Mouse (Mus musculus): ENCODE measurements around the gene Zfp978. TPM values are rescaled to one million over a fixed set of nuclear protein-coding genes. Genes with fewer than 3 reads are reported as not detected.
"Not testable (repeated sequence)": the region's sequence is repeated elsewhere in the genome, so short reads cannot be mapped to it uniquely, and the experiment has no call there.

The Zfp978 gene
- total and polyA plus RNA-seq, 3 experiments = 0.28 to 0.58 TPM; not detected in 1

DNA sequence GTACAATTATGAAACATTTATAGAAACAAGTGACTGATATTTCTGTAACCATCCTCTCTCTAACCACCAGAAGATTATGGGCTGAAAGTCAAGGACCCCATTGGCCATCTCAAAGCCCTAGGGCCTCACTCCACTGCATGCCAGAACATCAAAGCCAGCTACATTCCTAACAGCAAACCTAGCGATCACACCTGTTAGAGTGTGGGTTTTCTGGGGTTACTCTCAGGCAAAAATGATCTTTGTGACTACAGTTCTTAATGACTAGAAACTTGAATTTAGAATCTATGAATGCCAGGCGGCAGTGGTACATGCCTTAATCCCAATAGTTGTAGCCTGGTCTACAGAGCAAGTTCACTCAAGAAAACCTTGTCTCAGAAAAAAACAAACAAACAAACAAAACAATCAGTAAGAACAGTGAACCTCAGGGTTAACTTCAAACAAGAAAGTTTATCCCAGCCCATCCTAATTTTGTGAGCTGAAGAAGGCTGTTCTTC lies 16.0 kb upstream of the Zfp978 start:
- H3K9ac ChIP-seq (ENCODE audit: control insufficient read depth, low read depth, low read length, poor library complexity, severe bottlenecking); H3K27ac ChIP-seq (ENCODE audit: control insufficient read depth, low read depth, low read length); H3K79me2 ChIP-seq (ENCODE audit: control insufficient read depth, insufficient read depth, low read length, poor library complexity); DNase-seq (ENCODE audit: low read depth, low spot score); H3K27me3 ChIP-seq (ENCODE audit: control insufficient read depth in 1 of 2, insufficient read depth in 2 of 2, low read length in 2 of 2); H3K36me3 ChIP-seq (ENCODE audit: control insufficient read depth in 1 of 2, insufficient read depth in 2 of 2, low read length in 2 of 2); H3K9me3 ChIP-seq (replicated peaks; ENCODE audit: insufficient read depth, low read length); H3K4me3 ChIP-seq (ENCODE audit: control insufficient read depth in 1 of 2, insufficient read depth in 1 of 2, low read depth in 2 of 2, low read length in 2 of 2); H3K4me1 ChIP-seq (ENCODE audit: control insufficient read depth in 1 of 2, insufficient read depth in 2 of 2, low read length in 2 of 2): not testable (repeated sequence)

DNA sequence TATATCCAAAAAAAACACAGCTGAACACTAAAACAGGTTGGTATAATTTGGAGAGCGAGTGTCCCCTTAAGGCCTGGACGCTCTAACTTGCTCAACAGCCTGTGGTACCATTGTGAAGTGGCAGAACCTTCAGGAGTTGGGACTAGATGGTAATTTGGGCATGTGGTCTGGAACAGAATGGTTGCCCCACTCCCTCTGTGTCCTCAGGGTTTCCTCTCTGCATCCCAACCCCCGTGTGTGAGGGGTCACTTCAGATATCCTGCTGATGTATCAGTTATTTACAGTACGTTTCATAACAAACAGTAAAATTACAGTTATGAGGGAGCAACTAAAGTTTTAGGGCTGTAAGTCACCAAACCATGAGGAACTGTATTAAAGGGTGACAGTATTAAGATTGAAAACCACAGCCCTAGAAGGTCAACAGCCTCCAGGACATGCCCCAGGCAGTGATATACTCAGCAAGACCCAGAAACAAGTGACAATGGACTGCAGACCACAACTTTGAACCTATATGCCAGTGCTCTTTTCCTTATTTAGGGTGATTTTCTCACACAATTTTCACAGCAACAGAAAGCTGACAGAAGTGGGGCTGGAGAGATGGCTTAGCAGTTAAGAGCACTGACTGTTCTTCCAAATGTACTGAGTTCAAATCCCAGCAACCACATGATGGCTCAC lies 14.6 kb upstream of the Zfp978 start:
- not testable (repeated sequence) for DNase-seq (ENCODE audit: low read depth, low spot score); H3K9ac ChIP-seq (ENCODE audit: control insufficient read depth, low read depth, low read length, poor library complexity, severe bottlenecking); H3K9me3 ChIP-seq (replicated peaks; ENCODE audit: insufficient read depth, low read length); H3K27me3 ChIP-seq (ENCODE audit: control insufficient read depth in 1 of 2, insufficient read depth in 2 of 2, low read length in 2 of 2); H3K4me1 ChIP-seq (ENCODE audit: control insufficient read depth in 1 of 2, insufficient read depth in 2 of 2, low read length in 2 of 2); H3K79me2 ChIP-seq (ENCODE audit: control insufficient read depth, insufficient read depth, low read length, poor library complexity); H3K27ac ChIP-seq (ENCODE audit: control insufficient read depth, low read depth, low read length); H3K4me3 ChIP-seq (ENCODE audit: control insufficient read depth in 1 of 2, insufficient read depth in 1 of 2, low read depth in 2 of 2, low read length in 2 of 2); H3K36me3 ChIP-seq (ENCODE audit: control insufficient read depth in 1 of 2, insufficient read depth in 2 of 2, low read length in 2 of 2)

DNA sequence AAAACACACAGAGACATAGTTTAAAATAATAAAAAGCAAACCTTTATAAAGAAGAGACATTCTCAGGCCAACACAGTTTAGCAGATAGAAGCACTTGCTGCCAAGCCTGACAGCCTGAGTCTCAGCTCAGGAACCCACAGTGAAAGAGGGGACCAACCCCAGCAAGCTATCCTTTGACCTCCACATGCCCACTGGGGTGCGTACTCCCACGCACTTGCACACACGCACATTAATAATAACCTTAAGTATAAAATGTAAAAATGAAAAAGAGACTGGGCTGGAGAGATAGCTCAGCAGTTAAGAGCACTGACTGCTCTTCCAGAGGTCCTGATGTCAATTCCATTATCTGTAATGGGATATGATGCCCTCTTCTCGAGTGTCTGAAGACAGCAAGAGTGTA lies 13.8 kb upstream of the Zfp978 start:
- H3K27me3 ChIP-seq (ENCODE audit: control insufficient read depth in 1 of 2, insufficient read depth in 2 of 2, low read length in 2 of 2); H3K4me3 ChIP-seq (ENCODE audit: control insufficient read depth in 1 of 2, insufficient read depth in 1 of 2, low read depth in 2 of 2, low read length in 2 of 2); DNase-seq (ENCODE audit: low read depth, low spot score); H3K27ac ChIP-seq (ENCODE audit: control insufficient read depth, low read depth, low read length); H3K9me3 ChIP-seq (replicated peaks; ENCODE audit: insufficient read depth, low read length); H3K9ac ChIP-seq (ENCODE audit: control insufficient read depth, low read depth, low read length, poor library complexity, severe bottlenecking); H3K79me2 ChIP-seq (ENCODE audit: control insufficient read depth, insufficient read depth, low read length, poor library complexity); H3K4me1 ChIP-seq (ENCODE audit: control insufficient read depth in 1 of 2, insufficient read depth in 2 of 2, low read length in 2 of 2); H3K36me3 ChIP-seq (ENCODE audit: control insufficient read depth in 1 of 2, insufficient read depth in 2 of 2, low read length in 2 of 2): not testable (repeated sequence)

DNA sequence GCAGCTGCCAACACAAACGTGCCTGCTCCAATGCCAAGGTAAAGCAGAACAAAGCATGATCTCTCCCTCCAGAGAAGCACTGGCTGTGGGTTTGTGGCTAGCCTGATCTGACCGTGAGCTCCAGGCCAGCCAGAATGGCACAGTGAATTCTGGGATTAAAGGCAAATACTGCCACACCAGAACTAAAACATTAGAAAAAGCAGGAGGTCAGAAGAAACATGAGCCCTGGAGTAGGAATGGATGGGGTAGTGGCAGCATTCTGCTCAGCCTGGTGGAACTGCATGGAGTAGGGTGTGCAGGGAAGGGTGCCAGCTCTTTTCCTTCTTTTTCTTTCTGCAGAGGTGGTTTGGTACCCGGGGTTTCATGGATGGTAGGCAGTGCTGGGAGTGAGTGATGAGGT lies 13.2 kb upstream of the Zfp978 start:
- not testable (repeated sequence) for H3K27me3 ChIP-seq (ENCODE audit: control insufficient read depth in 1 of 2, insufficient read depth in 2 of 2, low read length in 2 of 2); H3K9me3 ChIP-seq (replicated peaks; ENCODE audit: insufficient read depth, low read length); H3K4me3 ChIP-seq (ENCODE audit: control insufficient read depth in 1 of 2, insufficient read depth in 1 of 2, low read depth in 2 of 2, low read length in 2 of 2); H3K4me1 ChIP-seq (ENCODE audit: control insufficient read depth in 1 of 2, insufficient read depth in 2 of 2, low read length in 2 of 2); H3K9ac ChIP-seq (ENCODE audit: control insufficient read depth, low read depth, low read length, poor library complexity, severe bottlenecking); H3K79me2 ChIP-seq (ENCODE audit: control insufficient read depth, insufficient read depth, low read length, poor library complexity); H3K27ac ChIP-seq (ENCODE audit: control insufficient read depth, low read depth, low read length); H3K36me3 ChIP-seq (ENCODE audit: control insufficient read depth in 1 of 2, insufficient read depth in 2 of 2, low read length in 2 of 2); DNase-seq (ENCODE audit: low read depth, low spot score)

DNA sequence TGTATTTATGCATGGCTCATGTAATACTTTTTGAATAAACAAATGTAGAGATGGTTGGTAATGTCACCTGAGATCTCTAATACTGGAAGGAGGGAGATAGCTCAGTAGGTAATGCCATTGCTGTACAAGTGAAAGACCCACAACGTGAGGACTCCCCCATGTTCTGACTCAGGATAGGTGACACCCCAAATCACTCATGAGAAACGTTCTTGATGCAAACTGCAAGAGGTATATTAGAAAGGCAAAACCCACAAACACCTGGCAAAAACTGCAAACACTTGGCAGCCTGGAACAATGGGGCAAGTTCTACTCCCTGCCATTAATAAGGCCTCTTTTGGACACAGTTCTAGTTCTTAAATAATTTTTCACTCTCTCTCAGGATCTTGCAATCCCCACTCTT lies 12.7 kb upstream of the Zfp978 start:
- H3K9me3 ChIP-seq (replicated peaks; ENCODE audit: insufficient read depth, low read length); H3K4me3 ChIP-seq (ENCODE audit: control insufficient read depth in 1 of 2, insufficient read depth in 1 of 2, low read depth in 2 of 2, low read length in 2 of 2); H3K4me1 ChIP-seq (ENCODE audit: control insufficient read depth in 1 of 2, insufficient read depth in 2 of 2, low read length in 2 of 2); H3K27ac ChIP-seq (ENCODE audit: control insufficient read depth, low read depth, low read length); H3K9ac ChIP-seq (ENCODE audit: control insufficient read depth, low read depth, low read length, poor library complexity, severe bottlenecking); H3K36me3 ChIP-seq (ENCODE audit: control insufficient read depth in 1 of 2, insufficient read depth in 2 of 2, low read length in 2 of 2); DNase-seq (ENCODE audit: low read depth, low spot score); H3K79me2 ChIP-seq (ENCODE audit: control insufficient read depth, insufficient read depth, low read length, poor library complexity); H3K27me3 ChIP-seq (ENCODE audit: control insufficient read depth in 1 of 2, insufficient read depth in 2 of 2, low read length in 2 of 2): not testable (repeated sequence)

DNA sequence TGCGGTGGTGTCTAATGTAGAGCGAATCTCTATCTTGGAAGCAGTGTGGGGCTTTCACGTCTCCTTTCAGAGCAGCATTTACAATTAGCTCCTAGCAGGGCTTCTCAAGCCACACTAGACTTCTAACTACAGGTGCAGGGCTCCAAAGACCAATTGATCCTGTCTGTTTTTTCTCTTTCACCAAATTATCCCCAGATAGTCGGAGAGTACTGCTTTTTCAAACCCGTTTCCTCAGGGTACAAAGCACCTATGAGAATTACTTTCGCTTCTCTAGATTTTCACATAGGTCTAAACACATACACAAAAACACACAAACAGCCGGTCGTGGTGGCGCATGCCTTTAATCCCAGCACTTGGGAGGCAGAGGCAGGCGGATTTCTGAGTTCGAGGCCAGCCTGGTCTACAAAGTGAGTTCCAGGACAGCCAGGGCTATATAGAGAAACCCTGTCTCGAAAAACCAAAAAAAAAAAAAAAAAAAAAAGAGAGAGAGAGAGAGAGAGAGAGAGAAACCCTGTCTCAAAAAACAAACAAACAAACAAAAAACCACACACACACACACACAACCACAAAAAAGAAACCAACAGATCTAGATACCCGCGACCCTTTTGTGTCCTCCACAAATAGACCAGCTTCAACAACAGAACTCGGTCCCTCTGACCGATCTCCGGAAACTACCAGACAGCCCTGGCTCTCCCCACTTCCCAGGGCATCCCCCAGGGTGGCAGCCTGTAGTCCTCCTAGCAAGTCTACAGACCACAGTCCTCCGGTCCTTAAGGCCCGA lies 12.0 kb upstream of the Zfp978 start:
- H3K36me3 ChIP-seq (ENCODE audit: control insufficient read depth in 1 of 2, insufficient read depth in 2 of 2, low read length in 2 of 2); H3K4me1 ChIP-seq (ENCODE audit: control insufficient read depth in 1 of 2, insufficient read depth in 2 of 2, low read length in 2 of 2); H3K4me3 ChIP-seq (ENCODE audit: control insufficient read depth in 1 of 2, insufficient read depth in 1 of 2, low read depth in 2 of 2, low read length in 2 of 2); H3K27ac ChIP-seq (ENCODE audit: control insufficient read depth, low read depth, low read length); H3K9me3 ChIP-seq (replicated peaks; ENCODE audit: insufficient read depth, low read length); H3K27me3 ChIP-seq (ENCODE audit: control insufficient read depth in 1 of 2, insufficient read depth in 2 of 2, low read length in 2 of 2); H3K9ac ChIP-seq (ENCODE audit: control insufficient read depth, low read depth, low read length, poor library complexity, severe bottlenecking); DNase-seq (ENCODE audit: low read depth, low spot score); H3K79me2 ChIP-seq (ENCODE audit: control insufficient read depth, insufficient read depth, low read length, poor library complexity): not testable (repeated sequence)

DNA sequence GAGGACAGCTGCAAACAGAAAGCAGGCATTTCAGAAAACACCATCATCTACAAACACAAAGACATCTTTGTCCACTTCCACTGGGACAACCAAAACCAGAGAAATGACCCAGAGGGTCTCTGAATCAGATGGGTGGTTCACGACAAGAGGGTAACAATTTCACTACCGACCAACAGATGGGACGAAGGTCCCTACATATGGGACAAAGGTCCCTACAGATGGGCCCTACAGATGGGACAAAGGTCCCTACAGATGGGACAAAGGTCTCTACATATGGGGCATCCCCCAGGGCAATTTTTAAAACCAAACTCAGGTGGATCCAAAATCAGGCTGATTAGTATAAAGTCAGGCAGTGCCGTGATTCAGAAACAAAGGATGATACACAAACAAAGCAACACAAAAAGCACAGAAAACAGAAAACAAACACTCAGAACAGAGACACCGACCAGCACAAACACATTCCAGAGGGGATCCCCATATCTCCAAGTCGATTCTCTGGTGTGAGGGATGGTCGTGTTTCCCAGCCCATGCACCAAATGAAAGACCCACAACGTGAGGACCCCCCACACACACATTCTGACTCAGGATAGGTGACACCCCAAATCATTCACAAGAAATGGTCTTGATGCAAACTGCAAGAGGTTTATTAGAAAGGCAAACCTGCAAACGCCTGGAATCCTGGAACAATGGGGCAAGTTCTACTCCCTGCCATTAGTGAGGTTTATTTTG lies 11.3 kb upstream of the Zfp978 start:
- not testable (repeated sequence) for H3K9ac ChIP-seq (ENCODE audit: control insufficient read depth, low read depth, low read length, poor library complexity, severe bottlenecking); H3K27ac ChIP-seq (ENCODE audit: control insufficient read depth, low read depth, low read length); H3K4me1 ChIP-seq (ENCODE audit: control insufficient read depth in 1 of 2, insufficient read depth in 2 of 2, low read length in 2 of 2); H3K36me3 ChIP-seq (ENCODE audit: control insufficient read depth in 1 of 2, insufficient read depth in 2 of 2, low read length in 2 of 2); H3K9me3 ChIP-seq (replicated peaks; ENCODE audit: insufficient read depth, low read length); H3K27me3 ChIP-seq (ENCODE audit: control insufficient read depth in 1 of 2, insufficient read depth in 2 of 2, low read length in 2 of 2); H3K79me2 ChIP-seq (ENCODE audit: control insufficient read depth, insufficient read depth, low read length, poor library complexity); DNase-seq (ENCODE audit: low read depth, low spot score); H3K4me3 ChIP-seq (ENCODE audit: control insufficient read depth in 1 of 2, insufficient read depth in 1 of 2, low read depth in 2 of 2, low read length in 2 of 2)
